Mouse (Mus musculus) lung, adult 2 months (tissue): ENCODE data around the gene Cntnap2.

Experiments used
- CTCF ChIP-seq: fragments of 200-500 bp; IDR thresholded peaks from 2 replicates; pipeline ENCODE4 v1.5.1; 2011; ENCODE audit warnings: mild to moderate bottlenecking, low read length, control low read depth; ENCODE audit not compliant: insufficient read depth
- POLR2A ChIP-seq: fragments of 200-500 bp; IDR thresholded peaks from 2 replicates; pipeline ENCODE4 v1.6.1; 2011; ENCODE audit warnings: low read depth, mild to moderate bottlenecking, control low read depth, low read length, borderline replicate concordance; ENCODE audit errors: extremely low read depth

DNA sequence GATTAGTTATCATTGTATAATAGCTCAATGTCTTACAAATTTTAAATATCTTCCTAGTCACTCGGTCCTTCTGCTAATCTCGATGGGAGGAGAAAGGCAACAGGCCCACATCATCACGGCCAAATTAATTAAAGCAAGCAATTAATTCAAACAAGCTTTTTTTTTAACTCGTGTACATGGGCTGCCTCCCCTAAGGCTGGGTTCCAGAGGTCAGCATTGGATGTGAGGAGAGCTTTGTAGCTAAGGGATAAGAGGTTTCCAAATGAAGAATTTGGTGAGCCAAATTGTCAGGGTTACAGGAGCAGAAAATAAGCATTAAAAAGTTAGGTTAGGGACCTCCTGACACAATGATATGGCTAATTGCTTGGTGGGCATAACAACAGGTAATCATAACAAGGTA lies 1886.5 kb downstream of the Cntnap2 start:
- TF ChIP-seq CTCF = no peak
- TF ChIP-seq POLR2A = no peak
